Mouse (Mus musculus) heart, embryonic 11.5 days (tissue): ENCODE measurements around the gene Naa16. TPM values are rescaled to one million over a fixed set of nuclear protein-coding genes. Genes with fewer than 3 reads are reported as not detected.

Experiments
- ATAC-seq: fragments of 200-750 bp; cut with Nextera tagmentation; replicated peaks from 2 replicates; pipeline ENCODE4 v1.8.0; 2017; ENCODE audit warnings: moderate library complexity; ENCODE audit not compliant: insufficient number of reproducible peaks, low FRiP score, low TSS enrichment
- H3K27ac ChIP-seq: fragments of 300-500 bp; sonication (generic); 2 replicates; pipeline ENCODE4 v1.5.1; 2014; ENCODE audit warnings: mild to moderate bottlenecking, low read depth, low read length
- H3K27me3 ChIP-seq: fragments of 300-500 bp; sonication (generic); 2 replicates; pipeline ENCODE4 v1.6.1; 2014; ENCODE audit warnings: mild to moderate bottlenecking, low read length, mixed read lengths; ENCODE audit not compliant: control insufficient read depth, insufficient read depth
- H3K36me3 ChIP-seq: fragments of 300-500 bp; sonication (generic); 2 replicates; pipeline ENCODE4 v1.6.1; 2014; ENCODE audit warnings: mild to moderate bottlenecking, low read length, moderate library complexity, mixed read lengths; ENCODE audit not compliant: control insufficient read depth, insufficient read depth
- H3K4me1 ChIP-seq: fragments of 300-500 bp; sonication (generic); 2 replicates; pipeline ENCODE4 v1.6.1; 2014; ENCODE audit warnings: low read length; ENCODE audit not compliant: control insufficient read depth, insufficient read depth
- H3K4me2 ChIP-seq: fragments of 300-500 bp; sonication (generic); 2 replicates; pipeline ENCODE4 v1.6.1; 2014; ENCODE audit warnings: mild to moderate bottlenecking, moderate library complexity
- H3K4me3 ChIP-seq: fragments of 300-500 bp; sonication (generic); 2 replicates; pipeline ENCODE4 v1.5.1; 2014; ENCODE audit warnings: low read depth, low read length
- H3K9ac ChIP-seq: fragments of 300-500 bp; sonication (generic); 2 replicates; pipeline ENCODE4 v1.6.1; 2014; ENCODE audit warnings: mild to moderate bottlenecking, low read depth, low read length, moderate library complexity
- H3K9me3 ChIP-seq: fragments of 300-500 bp; sonication (generic); replicated peaks from 2 replicates; pipeline ENCODE4 v1.6.1; 2016; ENCODE audit warnings: low read length; ENCODE audit not compliant: control insufficient read depth
- WGBS: fragments of 180-500 bp; shearing (Covaris S2); extraction: QIAGEN DNeasy Blood & Tissue Kit; methylation state at CpG from one replicate; pipeline ENCODE4 v1.1.7; 2014; ENCODE audit not compliant: insufficient replicate concordance; 5-methylcytosine and 5-hydroxymethylcytosine counted together
- polyA plus RNA-seq: library from polyadenylated mRNA; unstranded; fragments of >200 nt; fragmentation: Nextera tagmentation; extraction: Ambion mirVana; gene quantifications from 2 replicates; pipeline ENCODE4 v1.2.1, GENCODE M21; 2014

The Naa16 gene
- polyA plus RNA-seq, 1 experiment from 2014 or later, result 27.8 TPM

DNA sequence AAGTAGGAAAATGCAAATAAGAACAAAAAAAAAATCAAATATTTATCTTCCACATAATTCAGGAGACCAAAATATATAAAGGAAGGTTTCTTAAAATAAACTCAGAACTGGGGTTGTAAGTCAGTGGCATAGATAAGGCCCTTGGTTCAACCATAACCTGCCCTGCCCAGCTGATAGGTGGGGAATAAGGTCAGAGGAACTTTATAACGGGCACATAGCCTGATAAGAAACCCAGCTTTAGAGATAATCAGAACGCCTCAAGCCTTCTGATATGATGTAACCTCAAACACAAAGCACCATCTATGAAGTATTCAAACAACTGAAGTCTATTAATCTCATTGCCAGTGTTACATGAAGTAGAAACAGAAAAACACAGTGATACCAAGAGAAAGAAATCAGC, 32.5 kb downstream of the Naa16 start:
- WGBS, result 32% methylated on average over 2 of the region's 2 CpGs
- Histone ChIP-seq H3K36me3 (peaks cover 16% of the 10 kb centered on the region), H3K27ac (no peak overlapping the region), H3K4me3 (no peak overlapping the region), H3K27me3 (no peaks in the 10 kb centered on the region), H3K4me2 (no peak overlapping the region), H3K9me3 (no peaks in the 10 kb centered on the region), H3K9ac (no peak overlapping the region), H3K4me1 (no peaks in the 10 kb centered on the region)
- no peak for ATAC-seq

GRCm38 (mm10) chr14:79346384-79346783, 44.2 kb downstream of the Naa16 start:
- 76% methylated on average over 3 of the region's 3 CpGs for WGBS
- peaks cover 24% of the 10 kb centered on the region for H3K36me3 ChIP-seq
- H3K9ac ChIP-seq, result no peak overlapping the region

DNA sequence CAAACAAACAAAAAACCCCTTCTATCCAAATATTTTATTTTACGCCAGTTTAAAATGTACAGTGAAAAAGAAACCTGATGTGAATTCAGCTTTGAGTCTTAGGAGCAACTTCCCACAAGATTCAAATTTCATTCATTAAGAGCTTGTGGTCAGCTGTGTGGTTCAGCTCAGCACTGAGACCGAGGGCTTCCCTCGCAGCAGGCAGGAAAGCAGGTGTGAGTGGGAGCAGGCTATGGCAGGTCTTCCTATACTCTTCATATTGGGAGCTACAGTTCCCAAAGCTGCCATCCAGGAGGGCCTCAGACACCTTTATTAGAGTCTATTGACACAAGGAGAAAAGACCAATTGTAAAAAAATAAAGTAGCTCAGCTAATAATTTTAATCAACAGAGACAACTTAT, 55.0 kb downstream of the Naa16 start:
- Histone ChIP-seq H3K27me3 (no peaks in the 10 kb centered on the region), H3K4me2 (no peak overlapping the region), H3K27ac (no peak overlapping the region), H3K4me1 (peaks cover 17% of the 10 kb centered on the region), H3K36me3 (peaks cover 22% of the 10 kb centered on the region), H3K4me3 (no peak overlapping the region), H3K9me3 (no peaks in the 10 kb centered on the region), H3K9ac (no peak overlapping the region)
- 88% methylated on average over 3 of the region's 3 CpGs for WGBS
- ATAC-seq, result no peak

More at GRCm38 (mm10) chr14:79346384-79346783, 44.2 kb downstream of the Naa16 start:
- Histone ChIP-seq H3K4me1 (no peaks in the 10 kb centered on the region), H3K27ac (no peak overlapping the region), H3K27me3 (no peaks in the 10 kb centered on the region), H3K4me3 (no peak overlapping the region), H3K9me3 (no peaks in the 10 kb centered on the region), H3K4me2 (no peak overlapping the region)
- no peak for ATAC-seq

- H3K4me2 ChIP-seq, result peak overlapping the region; percentile 53; the same call in 1 of the 2 replicates
Measured at GRCm38 (mm10) chr14:79331936-79332335, 58.6 kb downstream of the Naa16 start.

GRCm38 (mm10) chr14:79330944-79331561, 59.5 kb downstream of the Naa16 start:
- Histone ChIP-seq H3K36me3 (peaks cover 4% of the 10 kb centered on the region), H3K9ac (no peak overlapping the region; the same call in 1 of the 2 replicates), H3K27me3 (no peaks in the 10 kb centered on the region), H3K27ac (0 out of 2 replicates have a peak overlapping the region, but pooled peaks have one; percentile 35), H3K9me3 (no peaks in the 10 kb centered on the region), H3K4me1 (peaks cover 17% of the 10 kb centered on the region), H3K4me2 (peak overlapping the region; percentile 53), H3K4me3 (peak overlapping the region; percentile 5; the same call in 1 of the 2 replicates)
- WGBS, result 38% methylated on average over 16 of the region's 16 CpGs
- peak; percentile 58; the same call in 1 of the 2 replicates for ATAC-seq

More at GRCm38 (mm10) chr14:79331936-79332335, 58.6 kb downstream of the Naa16 start:
- H3K27ac ChIP-seq, result peak overlapping the region; percentile 35; the same call in 1 of the 2 replicates
- H3K9ac ChIP-seq, result no peak overlapping the region
- no peak overlapping the region for H3K4me3 ChIP-seq
- H3K36me3 ChIP-seq, result peaks cover 11% of the 10 kb centered on the region
- no peak for ATAC-seq
- H3K27me3 ChIP-seq, result no peaks in the 10 kb centered on the region
- H3K4me1 ChIP-seq, result peaks cover 17% of the 10 kb centered on the region
- 54% methylated on average over 7 of the region's 7 CpGs for WGBS
- H3K9me3 ChIP-seq, result no peaks in the 10 kb centered on the region

GRCm38 (mm10) chr14:79327033-79327432, 63.5 kb downstream of the Naa16 start:
- Histone ChIP-seq H3K27me3 (no peaks in the 10 kb centered on the region), H3K4me1 (peaks cover 12% of the 10 kb centered on the region), H3K4me2 (no peak overlapping the region), H3K4me3 (no peak overlapping the region), H3K36me3 (no peaks in the 10 kb centered on the region), H3K9me3 (no peaks in the 10 kb centered on the region), H3K9ac (no peak overlapping the region), H3K27ac (no peak overlapping the region)
- 29% methylated on average over 5 of the region's 5 CpGs for WGBS
- no peak for ATAC-seq

DNA sequence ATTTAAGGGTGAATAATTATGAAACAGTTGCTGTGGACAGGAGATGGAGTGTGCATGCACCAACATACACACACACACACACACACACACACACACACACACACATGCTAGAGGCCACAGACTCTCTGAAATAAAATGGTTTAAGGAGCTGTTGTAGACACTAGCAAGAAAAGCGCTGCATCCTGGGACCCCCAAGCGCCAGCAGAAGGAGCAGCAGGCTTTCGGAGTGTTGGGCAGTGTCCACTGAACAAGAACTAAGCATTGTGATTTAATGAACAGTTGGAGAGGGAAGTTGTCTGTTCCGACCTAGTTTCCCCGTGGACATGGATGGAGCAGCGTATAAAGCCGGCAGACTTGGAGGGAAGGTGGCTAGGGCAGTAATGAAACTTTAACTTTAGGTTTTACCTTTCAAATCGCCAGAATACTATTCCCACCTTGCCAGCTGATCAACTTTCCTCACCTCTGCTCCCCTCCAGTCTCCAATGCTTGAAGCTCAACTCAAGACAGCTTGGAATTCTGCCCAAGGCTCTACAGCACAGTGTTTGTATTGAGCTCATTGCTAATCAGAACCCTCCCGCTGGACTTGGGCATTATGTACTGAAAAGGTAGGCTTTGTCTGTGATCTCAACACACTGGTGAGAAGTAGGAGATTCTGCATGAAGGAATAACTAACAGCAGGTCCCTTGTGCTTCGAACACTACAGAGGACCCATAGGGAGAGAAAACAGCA, 66.3 kb downstream of the Naa16 start:
- Histone ChIP-seq H3K36me3 (no peaks in the 10 kb centered on the region), H3K9me3 (no peaks in the 10 kb centered on the region), H3K9ac (no peak overlapping the region), H3K27ac (no peak overlapping the region), H3K4me3 (no peak overlapping the region), H3K4me1 (peaks cover 4% of the 10 kb centered on the region; the same call in 1 of the 2 replicates), H3K27me3 (no peaks in the 10 kb centered on the region), H3K4me2 (no peak overlapping the region)
- WGBS, result 76% methylated on average over 10 of the region's 10 CpGs
- ATAC-seq, result no peak

DNA sequence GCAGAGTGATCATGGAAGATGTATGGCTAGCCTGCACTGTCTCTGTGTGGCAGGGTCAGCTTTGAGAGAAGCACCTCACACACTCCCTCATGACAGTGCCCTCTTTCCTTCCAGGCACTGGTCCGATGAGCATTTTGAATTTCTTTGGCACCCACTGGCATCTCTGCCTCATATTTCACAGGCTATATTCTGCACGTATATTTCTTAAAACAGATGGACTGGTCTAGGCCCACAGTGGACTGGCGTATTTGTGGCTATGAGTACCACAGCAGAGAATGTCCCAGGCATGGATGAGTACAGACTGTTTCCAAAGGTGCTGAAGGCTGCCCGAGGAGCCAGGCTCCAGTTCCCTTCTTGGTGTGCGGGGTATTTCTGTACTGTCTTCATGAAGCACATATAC, 68.7 kb downstream of the Naa16 start:
- no peak for ATAC-seq
- 79% methylated on average over 5 of the region's 5 CpGs for WGBS
- H3K4me1 ChIP-seq, result peaks cover 4% of the 10 kb centered on the region; the same call in 1 of the 2 replicates
- H3K4me2 ChIP-seq, result no peak overlapping the region
- H3K4me3 ChIP-seq, result no peak overlapping the region
- H3K36me3 ChIP-seq, result no peaks in the 10 kb centered on the region
- no peaks in the 10 kb centered on the region for H3K27me3 ChIP-seq
- H3K27ac ChIP-seq, result no peak overlapping the region
- no peaks in the 10 kb centered on the region for H3K9me3 ChIP-seq
- no peak overlapping the region for H3K9ac ChIP-seq
